Mouse (Mus musculus) effector memory CD4-positive, alpha-beta T cell, adult 5 months (primary cell): ENCODE results near the gene Tbrg4. TPM values are rescaled to one million over a fixed set of nuclear protein-coding genes. Genes with fewer than 3 reads are reported as not detected.

ENCODE experiments used
- polyA plus RNA-seq: library from polyadenylated mRNA; unstranded; fragments of 100-300 nt; shearing (Covaris generic); gene quantifications from one replicate; pipeline ENCODE4 v1.2.1, GENCODE M21; 2017

The Tbrg4 gene
- polyA plus RNA-seq: 21.7 TPM

DNA sequence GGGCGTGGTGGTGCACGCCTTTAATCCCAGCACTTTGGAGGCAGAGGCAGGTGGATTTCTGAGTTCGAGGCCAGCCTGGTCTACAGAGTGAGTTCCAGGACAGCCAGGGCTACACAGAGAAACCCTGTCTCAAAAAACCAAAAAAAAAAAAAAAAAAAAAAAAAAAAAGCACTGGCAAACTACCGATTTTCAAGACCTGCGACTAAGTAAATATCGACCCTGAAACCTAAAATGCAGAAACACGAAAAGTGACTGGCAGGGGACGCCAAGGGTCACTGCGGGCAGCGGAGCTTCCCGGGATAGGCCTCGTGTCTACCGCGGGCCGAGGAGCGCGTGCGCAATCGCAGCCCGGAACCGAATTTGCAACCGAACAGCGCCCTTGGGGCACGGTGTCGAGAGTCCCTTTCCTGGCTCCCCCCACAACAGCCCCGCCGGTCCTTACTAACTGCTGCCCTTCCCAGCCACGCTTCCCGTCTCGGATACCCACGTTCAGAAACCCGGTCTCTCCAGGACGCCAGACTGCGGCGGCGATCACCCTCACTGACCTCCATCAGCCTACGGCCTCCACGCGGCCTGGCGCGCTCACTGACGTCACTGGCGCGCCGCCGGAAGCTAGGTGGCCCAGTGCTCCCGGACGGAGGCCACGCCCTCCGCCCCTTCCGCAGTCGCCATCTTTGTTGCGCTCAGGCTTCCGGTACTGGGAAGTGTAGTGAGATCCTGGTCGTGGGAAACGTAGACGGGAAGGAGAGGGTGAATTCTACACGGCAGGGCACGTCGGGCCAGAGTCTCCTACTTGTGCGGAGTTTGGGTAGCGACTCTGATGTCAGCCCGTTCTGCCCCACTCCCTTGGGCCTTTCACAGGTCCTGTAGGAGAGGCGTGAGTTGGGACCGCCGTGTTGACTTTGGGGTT is at the start of gene Tbrg4:
Gene Tbrg4 (minus strand): TSS at position 590 of the 910 bp plus-strand sequence.

DNA sequence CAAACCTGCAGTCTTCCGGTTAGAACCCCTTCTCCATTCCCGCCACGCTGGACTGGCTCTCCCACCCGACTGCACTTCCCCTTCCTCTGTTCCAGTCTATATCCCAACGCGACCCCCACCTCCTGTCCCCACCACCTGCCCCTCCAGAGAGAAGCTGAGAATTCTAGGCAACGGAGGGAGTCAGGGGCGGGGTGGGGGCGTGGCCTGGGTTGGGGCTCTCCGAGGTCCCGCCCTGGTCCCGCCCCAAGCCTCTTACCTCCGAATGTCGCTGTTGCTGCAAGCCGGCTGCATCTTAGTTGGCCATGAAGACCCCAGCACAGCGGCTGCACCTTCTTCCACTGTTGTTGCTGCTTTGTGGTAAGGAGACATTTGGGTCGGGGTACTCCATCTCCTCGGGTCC is 32.4 kb upstream of the Tbrg4 start, which contains the start of gene Ramp3:
Gene Ramp3 (plus strand): TSS at position 251 of the 400 bp plus-strand sequence.

GRCm38 (mm10) chr11:6638537-6638936 is 12.7 kb upstream of the Tbrg4 start, which contains the start of gene Wap:
TSS of gene Wap (minus strand) at chr11:6638637.

GRCm38 (mm10) chr11:6605491-6606399 is 20.1 kb downstream of the Tbrg4 start, which contains the start of gene Nacad:
TSS of gene Nacad (minus strand) at chr11:6606053.

Other genes with a start within 250 kb of the Tbrg4 start
- 68.9 TPM for gene Zmiz2, start 237.0 kb downstream of the Tbrg4 start, polyA plus RNA-seq
- 3,883 TPM for gene Ppia, start 210.6 kb downstream of the Tbrg4 start, polyA plus RNA-seq
- 146 TPM for gene H2afv, start 181.6 kb downstream of the Tbrg4 start, polyA plus RNA-seq
- 53.9 TPM for gene Purb, start 150.2 kb downstream of the Tbrg4 start, polyA plus RNA-seq
- 145 TPM for gene Myo1g, start 105.1 kb downstream of the Tbrg4 start, polyA plus RNA-seq
- gene Ccm2, start 79.2 kb downstream of the Tbrg4 start, polyA plus RNA-seq: 317 TPM
- gene Nacad, start 20.0 kb downstream of the Tbrg4 start, polyA plus RNA-seq: 0.69 TPM
- not detected for gene Wap, start 12.6 kb upstream of the Tbrg4 start, polyA plus RNA-seq
- gene Ramp3, start 32.5 kb upstream of the Tbrg4 start, polyA plus RNA-seq: 1,109 TPM
- gene Gm11983, start 211.6 kb upstream of the Tbrg4 start, polyA plus RNA-seq: not detected